Mouse (Mus musculus): ENCODE measurements at regions not wholly inside any gene's neighbourhood (a gene's known extent, or its start where the extent isn't known, plus 50 kb on each side); places are given as distances from the start of the nearest gene placed in this dataset.

GRCm38 (mm10) chr16:24092136-24092535 is 103.5 kb upstream of the Bcl6 start:
- TF ChIP-seq EP300 (optimal IDR thresholded peaks at IDR 0.05): no peak
- TF ChIP-seq CTCF (IDR thresholded peaks at IDR 0.05; ENCODE audit: low read depth): no peak

Data from stomach, postnatal 0 days (tissue).